Mouse (Mus musculus): ENCODE measurements around the gene Lgi2. TPM values are rescaled to one million over a fixed set of nuclear protein-coding genes. Genes with fewer than 3 reads are reported as not detected.

The Lgi2 gene
- not detected for total RNA-seq (2023)

DNA sequence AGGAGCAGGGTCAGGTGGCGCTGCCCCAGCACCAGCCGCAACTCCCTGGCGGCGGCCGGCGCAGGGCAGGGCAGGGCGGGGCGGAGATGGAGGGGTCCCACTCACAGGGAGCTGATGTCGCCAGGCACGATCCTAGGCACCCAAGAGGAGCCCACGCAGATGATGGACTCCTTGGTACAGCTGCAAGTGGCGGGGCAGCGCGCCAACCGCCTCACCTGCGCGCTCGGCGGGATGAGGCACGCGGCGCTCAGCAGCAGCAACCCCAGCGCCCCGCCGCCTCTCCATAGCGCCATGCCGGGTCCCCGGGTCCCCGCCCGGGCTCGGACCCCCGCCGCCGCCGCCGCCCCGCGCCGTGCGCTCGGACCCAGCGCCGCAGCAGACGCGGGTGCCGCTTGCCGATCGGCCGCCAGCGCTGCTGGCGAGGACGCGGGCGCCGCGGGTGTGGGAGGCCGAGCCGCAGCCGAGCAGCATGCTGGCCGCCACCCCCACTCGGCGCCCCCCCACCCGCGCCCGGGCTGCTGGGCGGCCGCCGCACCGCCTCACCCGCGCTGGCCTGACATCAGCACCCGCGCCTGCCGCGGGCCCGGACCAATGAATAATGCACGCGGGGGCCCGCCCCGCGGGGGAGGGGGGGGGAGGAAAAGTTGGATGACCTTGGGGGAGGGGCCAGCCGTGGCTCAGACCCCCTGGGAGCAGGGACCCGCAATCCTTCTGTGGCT lies at the start of gene Lgi2:
Gene Lgi2 (minus strand): TSS at position 650 of the 719 bp plus-strand sequence.

Other genes starting within 250 kb of the Lgi2 start
- not detected for gene Sod3, start 202.7 kb downstream of the Lgi2 start, total RNA-seq (2023)
- not detected for gene Ccdc149, start 94.9 kb downstream of the Lgi2 start, total RNA-seq (2023)
- gene Sepsecs, start 103.2 kb upstream of the Lgi2 start, total RNA-seq (2023), result 16.8 TPM
- 11.5 TPM for gene Pi4k2b, start 175.1 kb upstream of the Lgi2 start, total RNA-seq (2023)
- gene Zcchc4, start 208.9 kb upstream of the Lgi2 start, total RNA-seq (2023), result 17.4 TPM